10 mouse cellular contexts compared by ENCODE assay signal in genomic region chr10:37236001-37236822, GRCm38 (mm10).
DNase-seq lines count a peak whose midpoint lies in the region; ATAC-seq and TF ChIP-seq lines count a peak whose summit lies in the region.
"Had no signal": no experiment of that assay in that cellular context is flagged by ENCODE, and none has a peak within 500 bp of the region (broad histone marks: within the 10 kb centered on the region; RNA-seq: fewer than 3 reads in every experiment).

No protein-coding gene starts in this region.

- H3K27ac ChIP-seq in stomach, embryonic 14.5 days (ENCODE audit: low read length) = peak overlapping the region; percentile 45; the same call in 1 of the 2 replicates
- H3K27ac ChIP-seq in stomach, postnatal 0 days (replicated peaks) = no peak overlapping the region
- H3K27ac ChIP-seq in limb, embryonic 15.5 days = peak overlapping the region; percentile 6
- H3K27ac ChIP-seq: limb, embryonic 13.5 days had no signal

- intact Hi-C loops in heart, postnatal 14 days (cut with DNase I) = no loop called here

- H3K27me3 ChIP-seq in stomach, embryonic 14.5 days (ENCODE audit: control insufficient read depth, insufficient read depth, low read length) = no peaks in the 10 kb centered on the region
- H3K27me3 ChIP-seq in stomach, postnatal 0 days (ENCODE audit: control insufficient read depth, insufficient read depth, low read length) = no peaks in the 10 kb centered on the region
- no peaks in the 10 kb centered on the region for H3K27me3 ChIP-seq in limb, embryonic 15.5 days
- H3K27me3 ChIP-seq: limb, embryonic 13.5 days had no signal

- no peak for TF ChIP-seq CTCF in stomach, postnatal 0 days (IDR thresholded peaks at IDR 0.05; ENCODE audit: low read depth)

- no peak overlapping the region for H3K4me2 ChIP-seq in stomach, embryonic 14.5 days (replicated peaks; ENCODE audit: low read depth, low read length)
- H3K4me2 ChIP-seq in stomach, postnatal 0 days (replicated peaks; ENCODE audit: low read depth) = no peak overlapping the region
- no peak overlapping the region for H3K4me2 ChIP-seq in limb, embryonic 15.5 days
- H3K4me2 ChIP-seq: limb, embryonic 13.5 days had no signal

- no peak for TF ChIP-seq EP300 in stomach, postnatal 0 days (optimal IDR thresholded peaks at IDR 0.05)

- no peak overlapping the region for H3K4me3 ChIP-seq in stomach, embryonic 14.5 days (ENCODE audit: low read depth, low read length)
- H3K4me3 ChIP-seq in stomach, postnatal 0 days (ENCODE audit: low read depth, low read length) = no peak overlapping the region
- no peak overlapping the region for H3K4me3 ChIP-seq in limb, embryonic 15.5 days
- H3K4me3 ChIP-seq: limb, embryonic 13.5 days had no signal

- H3K36me3 ChIP-seq in stomach, embryonic 14.5 days (ENCODE audit: control insufficient read depth, insufficient read depth, low read length) = no peaks in the 10 kb centered on the region
- no peaks in the 10 kb centered on the region for H3K36me3 ChIP-seq in stomach, postnatal 0 days (ENCODE audit: control insufficient read depth, insufficient read depth, low read length)
- H3K36me3 ChIP-seq in limb, embryonic 15.5 days = no peaks in the 10 kb centered on the region
- H3K36me3 ChIP-seq: limb, embryonic 13.5 days had no signal

- no peak for ATAC-seq in stomach, embryonic 14.5 days (ENCODE audit: insufficient number of reproducible peaks, insufficient read depth, low FRiP score, low read depth)
- ATAC-seq in stomach, postnatal 0 days (ENCODE audit: low FRiP score, low TSS enrichment) = no peak
- no peak; the same call in 1 of the 2 replicates for ATAC-seq in limb, embryonic 15.5 days (ENCODE audit: insufficient number of reproducible peaks, low FRiP score, low TSS enrichment, low read depth)
- ATAC-seq in erythroblast, adult 5-6 weeks (replicated peaks; ENCODE audit: low FRiP score, poor library complexity, severe bottlenecking) = no peak

- H3K9ac ChIP-seq in stomach, embryonic 14.5 days (replicated peaks; ENCODE audit: low read depth, low read length) = no peak overlapping the region
- H3K9ac ChIP-seq in stomach, postnatal 0 days (ENCODE audit: low read length) = no peak overlapping the region
- no peak overlapping the region for H3K9ac ChIP-seq in limb, embryonic 15.5 days
- H3K9ac ChIP-seq: limb, embryonic 13.5 days had no signal

- peak; percentile 50 for DNase-seq in heart, adult 8-10 months (ENCODE audit: low spot score)
- DNase-seq in heart, postnatal 14 days = no peak
- DNase-seq in stomach, postnatal 0 days (ENCODE audit: low spot score) = no peak
- no peak for DNase-seq in T-cell, adult 2 months (ENCODE audit: low spot score)
- DNase-seq in layer of hippocampus, postnatal 10 days (ENCODE audit: low spot score in 2 of 2) = no peak
- DNase-seq: spleen, adult 18-20 months had no signal

- 45% methylated on average over 4 of the region's 4 CpGs for WGBS in stomach, embryonic 14.5 days
- WGBS in stomach, postnatal 0 days = 58% methylated on average over 4 of the region's 4 CpGs
- 53% methylated on average over 4 of the region's 4 CpGs for WGBS in limb, embryonic 15.5 days

- H3K9me3 ChIP-seq in stomach, embryonic 14.5 days (ENCODE audit: control insufficient read depth, low read depth, low read length) = no peaks in the 10 kb centered on the region
- no peaks in the 10 kb centered on the region for H3K9me3 ChIP-seq in stomach, postnatal 0 days (ENCODE audit: control insufficient read depth, low read length)
- H3K9me3 ChIP-seq in limb, embryonic 15.5 days = no peaks in the 10 kb centered on the region
- H3K9me3 ChIP-seq: limb, embryonic 13.5 days had no signal

- peaks cover 6% of the 10 kb centered on the region; the same call in 1 of the 2 replicates for H3K4me1 ChIP-seq in stomach, embryonic 14.5 days (ENCODE audit: control insufficient read depth, insufficient read depth, low read length)
- H3K4me1 ChIP-seq in stomach, postnatal 0 days (replicated peaks; ENCODE audit: control insufficient read depth, insufficient read depth) = no peaks in the 10 kb centered on the region
- peaks cover 16% of the 10 kb centered on the region for H3K4me1 ChIP-seq in limb, embryonic 15.5 days
